In the genomic region with DNA sequence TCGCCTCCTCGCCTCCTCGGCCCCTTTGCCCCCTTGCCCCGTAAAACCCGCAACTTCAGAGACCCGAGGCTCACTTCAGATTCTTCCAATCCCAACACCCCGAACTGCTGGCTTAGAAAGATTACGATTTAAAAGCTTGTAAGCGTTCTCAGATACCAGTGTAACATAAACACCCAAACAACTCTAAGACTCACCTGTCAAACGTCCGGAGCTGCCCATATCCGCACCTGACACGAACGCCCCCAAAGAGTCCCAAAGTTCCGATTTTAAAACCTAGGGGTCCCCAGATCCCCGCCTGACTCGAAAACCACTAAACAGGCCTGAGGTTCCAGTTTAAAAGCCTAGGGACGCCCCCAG, we compare ENCODE assay signal across 8 mouse cellular contexts. TPM values are rescaled to one million over a fixed set of nuclear protein-coding genes. Genes with fewer than 3 reads are reported as not detected.
A peak's percentile ranks its signal among the peaks of the same experiment; 100 is the strongest.
DNase-seq lines count a peak whose midpoint lies in the region; ATAC-seq and TF ChIP-seq lines count a peak whose summit lies in the region.

No protein-coding gene starts in this region.

- no peak overlapping the region for H3K27ac ChIP-seq in cerebellum, adult 2 months (ENCODE audit: insufficient read depth, low read length)
- H3K27ac ChIP-seq in spleen, adult 2 months (ENCODE audit: insufficient read depth, low read length), result no peak overlapping the region
- no peak overlapping the region for H3K27ac ChIP-seq in limb, embryonic 11.5 days (replicated peaks; ENCODE audit: low read depth, low read length)
- H3K27ac ChIP-seq in small intestine, adult 2 months (ENCODE audit: insufficient read depth, low read depth, low read length), result no peak overlapping the region

- WGBS in cerebellum, adult 2 months, result under 1% methylated on average over 18 of the region's 18 CpGs
- 3% methylated on average over 18 of the region's 18 CpGs for WGBS in spleen, adult 2 months
- WGBS in limb, embryonic 11.5 days, result under 1% methylated on average over 18 of the region's 18 CpGs
- WGBS in small intestine, adult 2 months, result 1% methylated on average over 18 of the region's 18 CpGs

- no peak for TF ChIP-seq POLR2A in cerebellum, adult 2 months (IDR thresholded peaks at IDR 0.05; ENCODE audit: borderline replicate concordance, insufficient read depth, low read length)
- TF ChIP-seq POLR2A in spleen, adult 2 months (IDR thresholded peaks at IDR 0.05; ENCODE audit: low read depth, low read length), result no peak
- TF ChIP-seq POLR2A in small intestine, adult 2 months (IDR thresholded peaks at IDR 0.05; ENCODE audit: low read depth, low read length), result no peak

- DNase-seq in cerebellum, adult 2 months, result no peak
- peak in 1 of 2 experiments; percentile 15 for DNase-seq in spleen, adult 2 months (ENCODE audit: low read depth in 1 of 2, low spot score in 2 of 2)
- no peak for DNase-seq in spleen, postnatal 14 days (ENCODE audit: low spot score in 2 of 2)
- no peak for DNase-seq in limb, embryonic 11.5 days (ENCODE audit: low spot score)
- no peak for DNase-seq in adrenal gland, adult 8-10 months
- no peak for DNase-seq in cerebellum, adult 9-11 months

- no peak for ATAC-seq in cerebellum, adult (ENCODE audit: insufficient number of reproducible peaks, low FRiP score, low TSS enrichment)
- 0 out of 2 replicates have a peak, but pooled peaks have one; percentile 3 for ATAC-seq in limb, embryonic 11.5 days (ENCODE audit: insufficient number of reproducible peaks, low FRiP score, low TSS enrichment, low read depth)

- no peak overlapping the region for H3K9ac ChIP-seq in limb, embryonic 11.5 days (ENCODE audit: low read length)

- H3K4me2 ChIP-seq in limb, embryonic 11.5 days (ENCODE audit: low read depth, severe bottlenecking), result peak overlapping the region; percentile 67

- H3K4me1 ChIP-seq in cerebellum, adult 2 months (ENCODE audit: control insufficient read depth, insufficient read depth, low read length), result peaks cover 12% of the 10 kb centered on the region
- H3K4me1 ChIP-seq in spleen, adult 2 months (ENCODE audit: control insufficient read depth, insufficient read depth, insufficient read length), result peaks cover 4% of the 10 kb centered on the region; the same call in 1 of the 2 replicates
- H3K4me1 ChIP-seq in limb, embryonic 11.5 days (ENCODE audit: control insufficient read depth, insufficient read depth, low read length), result peaks cover 4% of the 10 kb centered on the region
- H3K4me1 ChIP-seq in small intestine, adult 2 months (ENCODE audit: control insufficient read depth, insufficient read depth, insufficient read length, low read length), result peaks cover 16% of the 10 kb centered on the region

- no peaks in the 10 kb centered on the region for H3K27me3 ChIP-seq in cerebellum, adult 2 months (ENCODE audit: control insufficient read depth, insufficient read depth, low read length)
- H3K27me3 ChIP-seq in spleen, adult 2 months (ENCODE audit: control insufficient read depth, insufficient read depth, low read length), result no peaks in the 10 kb centered on the region
- H3K27me3 ChIP-seq in limb, embryonic 11.5 days (ENCODE audit: control insufficient read depth, insufficient read depth, low read length), result no peaks in the 10 kb centered on the region
- H3K27me3 ChIP-seq in small intestine, adult 2 months (ENCODE audit: control insufficient read depth, insufficient read depth, low read length), result no peaks in the 10 kb centered on the region

- no peaks in the 10 kb centered on the region for H3K36me3 ChIP-seq in spleen, adult 2 months (ENCODE audit: control insufficient read depth, insufficient read depth, low read length)
- H3K36me3 ChIP-seq in limb, embryonic 11.5 days (ENCODE audit: control insufficient read depth, insufficient read depth, low read length), result no peaks in the 10 kb centered on the region
- no peaks in the 10 kb centered on the region for H3K36me3 ChIP-seq in small intestine, adult 2 months (ENCODE audit: control insufficient read depth, insufficient read depth, low read length)

- no peak for TF ChIP-seq CTCF in cerebellum, adult 2 months (IDR thresholded peaks at IDR 0.05; ENCODE audit: borderline replicate concordance, insufficient read depth, low read depth, low read length)
- no peak for TF ChIP-seq CTCF in spleen, adult 2 months (IDR thresholded peaks at IDR 0.05; ENCODE audit: extremely low read depth, insufficient read depth, insufficient read length, insufficient replicate concordance)
- TF ChIP-seq CTCF in small intestine, adult 2 months (IDR thresholded peaks at IDR 0.05; ENCODE audit: extremely low read depth, insufficient read length, insufficient replicate concordance, low read depth, low read length), result no peak

- peak overlapping the region; percentile 65 for H3K4me3 ChIP-seq in cerebellum, adult 2 months (replicated peaks; ENCODE audit: insufficient read depth, low read depth, low read length)
- H3K4me3 ChIP-seq in spleen, adult 2 months (ENCODE audit: extremely low read depth, insufficient read depth, insufficient read length), result peak overlapping the region; percentile 94; the same call in 1 of the 2 replicates
- peak overlapping the region; percentile 74 for H3K4me3 ChIP-seq in limb, embryonic 11.5 days (ENCODE audit: low read depth, low read length)
- peak overlapping the region; percentile 98 for H3K4me3 ChIP-seq in small intestine, adult 2 months (ENCODE audit: low read depth, low read length)

- H3K9me3 ChIP-seq in limb, embryonic 11.5 days (ENCODE audit: control insufficient read depth, low read length), result no peaks in the 10 kb centered on the region; the same call in 1 of the 2 replicates

RNA-seq across cellular contexts. Expression of gene Insr, which starts 0.3 kb away (rescaled TPM):
- 16.2 and 17.5 TPM in 2 replicates for polyA plus RNA-seq in cerebellum, adult 2 months (2012; rRNA removed)
- 7.2 and 10.1 TPM in 2 replicates for polyA plus RNA-seq in spleen, adult 2 months (2012; rRNA removed)
- 34.9 and 37.9 TPM in 2 replicates for polyA plus RNA-seq in limb, embryonic 11.5 days (2014; fragmentation: Nextera tagmentation; extraction: Ambion mirVana)
- polyA plus RNA-seq in small intestine, adult 2 months (2012; rRNA removed), result 13.3 and 21.8 TPM in 2 replicates
- 100 to 1,000 TPM; 139 to 174 (median 151) TPM for total RNA-seq in adrenal gland, adult 8-10 months (2022)
